Mouse (Mus musculus): ENCODE measurements at regions not wholly inside any gene's neighbourhood (a gene's known extent, or its start where the extent isn't known, plus 50 kb on each side); places are given as distances from the start of the nearest gene placed in this dataset.

DNA sequence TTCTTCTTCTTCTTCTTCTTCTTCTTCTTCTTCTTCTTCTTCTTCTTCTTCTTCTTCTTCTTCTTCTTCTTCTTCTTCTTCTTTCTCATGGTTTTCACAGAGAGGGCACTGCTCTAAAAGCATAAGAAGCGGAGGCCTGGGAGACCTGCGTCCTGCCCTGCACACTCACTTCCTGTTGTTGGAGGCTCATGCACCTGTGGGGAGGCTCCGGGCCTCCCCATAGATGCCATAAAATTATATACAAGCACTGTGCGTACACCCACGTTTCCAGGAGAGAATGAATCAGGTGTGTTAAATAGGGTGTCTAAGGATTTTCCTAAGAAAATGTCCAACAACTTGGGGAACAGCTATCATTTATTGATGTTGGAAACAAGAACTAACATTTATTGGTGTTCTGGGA, 148.9 kb upstream of the Pik3r1 start:
- Histone ChIP-seq H3K27ac (replicated peaks) (no peak overlapping the region), H3K4me1 (no peaks in the 10 kb centered on the region), H3K9me3 (no peaks in the 10 kb centered on the region), H3K27me3 (0 out of 2 replicates have a peak, but pooled peaks cover 2% of the 10 kb centered on the region), H3K4me2 (replicated peaks) (no peak overlapping the region), H3K36me3 (no peaks in the 10 kb centered on the region), H3K9ac (replicated peaks) (no peak overlapping the region), H3K4me3 (no peak overlapping the region)
- WGBS: 91% methylated on average over 5 of the region's 5 CpGs
- ATAC-seq (ENCODE audit: low FRiP score, low read depth): no peak

- 83% methylated on average over 3 of the region's 3 CpGs for WGBS
- Histone ChIP-seq H3K36me3 (no peaks in the 10 kb centered on the region), H3K4me1 (no peaks in the 10 kb centered on the region), H3K27me3 (0 out of 2 replicates have a peak, but pooled peaks cover 6% of the 10 kb centered on the region), H3K4me3 (no peak overlapping the region), H3K4me2 (replicated peaks) (no peak overlapping the region), H3K9ac (replicated peaks) (no peak overlapping the region), H3K9me3 (no peaks in the 10 kb centered on the region), H3K27ac (replicated peaks) (no peak overlapping the region)
- no peak for ATAC-seq (ENCODE audit: low FRiP score, low read depth)
These were observed 150.2 kb upstream of the Pik3r1 start for GRCm38 (mm10) chr13:101918185-101918584.

GRCm38 (mm10) chr13:101919266-101919665, 151.2 kb upstream of the Pik3r1 start:
- H3K4me3 ChIP-seq: no peak overlapping the region
- no peak overlapping the region for H3K9ac ChIP-seq (replicated peaks)
- H3K4me2 ChIP-seq (replicated peaks): no peak overlapping the region
- H3K27me3 ChIP-seq: 0 out of 2 replicates have a peak, but pooled peaks cover 6% of the 10 kb centered on the region
- H3K27ac ChIP-seq (replicated peaks): no peak overlapping the region
- 90% methylated on average over 5 of the region's 5 CpGs for WGBS
- no peak for ATAC-seq (ENCODE audit: low FRiP score, low read depth)
- H3K4me1 ChIP-seq: no peaks in the 10 kb centered on the region
- no peaks in the 10 kb centered on the region for H3K9me3 ChIP-seq
- no peaks in the 10 kb centered on the region for H3K36me3 ChIP-seq

DNA sequence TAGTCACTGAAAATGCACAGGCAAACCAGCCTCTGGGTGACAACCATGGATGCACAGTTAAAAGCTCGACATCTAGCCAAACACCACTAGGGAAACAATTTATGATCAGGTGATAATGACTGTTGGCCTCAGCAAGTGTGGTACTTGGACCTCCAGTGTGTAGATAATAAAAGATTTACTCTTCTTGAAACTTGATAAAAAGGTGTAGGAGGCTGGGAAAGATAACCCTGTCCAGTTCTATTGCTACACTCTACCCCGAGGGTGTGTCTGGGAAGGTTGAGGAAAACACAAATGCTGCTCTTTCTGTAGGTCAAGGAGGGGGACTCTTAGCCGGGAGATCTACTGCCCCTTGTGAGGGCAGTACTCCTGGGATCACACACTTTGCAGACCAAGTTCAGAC, 152.4 kb upstream of the Pik3r1 start:
- Histone ChIP-seq H3K4me2 (replicated peaks) (no peak overlapping the region), H3K4me3 (no peak overlapping the region), H3K27ac (replicated peaks) (no peak overlapping the region), H3K4me1 (no peaks in the 10 kb centered on the region), H3K9me3 (no peaks in the 10 kb centered on the region), H3K9ac (replicated peaks) (no peak overlapping the region), H3K36me3 (no peaks in the 10 kb centered on the region), H3K27me3 (0 out of 2 replicates have a peak, but pooled peaks cover 6% of the 10 kb centered on the region)
- WGBS: 82% methylated on average over 3 of the region's 3 CpGs
- ATAC-seq (ENCODE audit: low FRiP score, low read depth): no peak

- no peak overlapping the region for H3K9ac ChIP-seq (replicated peaks)
- no peak overlapping the region for H3K27ac ChIP-seq (replicated peaks)
- H3K4me2 ChIP-seq (replicated peaks): no peak overlapping the region
- no peaks in the 10 kb centered on the region for H3K9me3 ChIP-seq
- H3K36me3 ChIP-seq: no peaks in the 10 kb centered on the region
- whole genome bisulfite sequencing: 86% methylated on average over 2 of the region's 2 CpGs
- no peaks in the 10 kb centered on the region for H3K4me1 ChIP-seq
- 0 out of 2 replicates have a peak, but pooled peaks cover 6% of the 10 kb centered on the region for H3K27me3 ChIP-seq
- H3K4me3 ChIP-seq: no peak overlapping the region
- no peak for ATAC-seq (ENCODE audit: low FRiP score, low read depth)
These were observed 156.6 kb upstream of the Pik3r1 start for GRCm38 (mm10) chr13:101924637-101925036.

GRCm38 (mm10) chr13:101931264-101931663, 163.2 kb upstream of the Pik3r1 start:
- no peaks in the 10 kb centered on the region for H3K27me3 ChIP-seq
- H3K9me3 ChIP-seq: no peaks in the 10 kb centered on the region
- H3K4me3 ChIP-seq: no peak overlapping the region
- H3K4me1 ChIP-seq: no peaks in the 10 kb centered on the region
- ATAC-seq (ENCODE audit: low FRiP score, low read depth): no peak
- H3K4me2 ChIP-seq (replicated peaks): no peak overlapping the region
- H3K9ac ChIP-seq (replicated peaks): no peak overlapping the region
- H3K27ac ChIP-seq (replicated peaks): no peak overlapping the region
- no peaks in the 10 kb centered on the region for H3K36me3 ChIP-seq
- WGBS: 93% methylated on average over 4 of the region's 4 CpGs

- Histone ChIP-seq H3K4me2 (replicated peaks) (no peak overlapping the region), H3K4me1 (no peaks in the 10 kb centered on the region), H3K36me3 (no peaks in the 10 kb centered on the region), H3K27me3 (no peaks in the 10 kb centered on the region), H3K27ac (replicated peaks) (no peak overlapping the region), H3K9me3 (no peaks in the 10 kb centered on the region), H3K9ac (replicated peaks) (no peak overlapping the region), H3K4me3 (no peak overlapping the region)
- WGBS: 69% methylated on average over 1 of the region's 1 CpGs
- ATAC-seq (ENCODE audit: low FRiP score, low read depth): no peak
These were observed 163.9 kb upstream of the Pik3r1 start for GRCm38 (mm10) chr13:101931882-101932281.

DNA sequence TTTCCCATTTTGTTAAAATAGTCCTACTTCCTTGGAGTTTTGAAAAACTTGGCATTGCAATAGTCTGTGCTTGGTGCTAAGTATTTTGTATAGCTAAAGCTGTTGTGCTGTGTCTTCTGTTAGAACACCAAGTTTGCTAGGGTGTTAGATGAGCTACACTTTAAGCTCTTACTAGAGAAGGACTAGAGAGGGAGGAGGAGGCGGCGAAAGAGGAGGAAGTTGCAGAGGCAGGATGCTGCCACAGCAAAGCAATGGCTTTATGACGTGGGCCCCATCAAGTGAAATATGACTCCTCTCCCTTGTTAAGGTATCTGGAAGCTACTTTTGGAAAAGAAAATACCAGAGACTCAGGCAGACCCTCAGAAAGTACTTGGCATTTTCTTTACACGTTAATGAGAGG, 167.8 kb upstream of the Pik3r1 start:
- WGBS: 57% methylated on average over 4 of the region's 4 CpGs
- no peak for ATAC-seq (ENCODE audit: low FRiP score, low read depth)

GRCm38 (mm10) chr13:101954521-101954920, 186.5 kb upstream of the Pik3r1 start:
- H3K27me3 ChIP-seq: no peaks in the 10 kb centered on the region
- H3K4me2 ChIP-seq (replicated peaks): no peak overlapping the region
- ATAC-seq (ENCODE audit: low FRiP score, low read depth): no peak
- no peak overlapping the region for H3K4me3 ChIP-seq
- H3K27ac ChIP-seq (replicated peaks): no peak overlapping the region
- H3K9ac ChIP-seq (replicated peaks): no peak overlapping the region
- WGBS: 67% methylated on average over 3 of the region's 3 CpGs
- H3K9me3 ChIP-seq: no peaks in the 10 kb centered on the region
- H3K36me3 ChIP-seq: no peaks in the 10 kb centered on the region
- 0 out of 2 replicates have a peak, but pooled peaks cover 5% of the 10 kb centered on the region for H3K4me1 ChIP-seq

More for the DNA sequence above, 167.8 kb upstream of the Pik3r1 start:
- Histone ChIP-seq H3K4me3 (no peak overlapping the region), H3K4me2 (replicated peaks) (no peak overlapping the region), H3K9ac (replicated peaks) (no peak overlapping the region), H3K27ac (replicated peaks) (no peak overlapping the region), H3K4me1 (no peaks in the 10 kb centered on the region), H3K9me3 (peaks cover 4% of the 10 kb centered on the region; the same call in 1 of the 2 replicates), H3K36me3 (no peaks in the 10 kb centered on the region), H3K27me3 (no peaks in the 10 kb centered on the region)

- WGBS: 75% methylated on average over 7 of the region's 7 CpGs
- H3K4me3 ChIP-seq: no peak overlapping the region
- peak; percentile 47; the same call in 1 of the 2 replicates for ATAC-seq (ENCODE audit: low FRiP score, low read depth)
These were observed 187.9 kb upstream of the Pik3r1 start for GRCm38 (mm10) chr13:101955806-101956418.

DNA sequence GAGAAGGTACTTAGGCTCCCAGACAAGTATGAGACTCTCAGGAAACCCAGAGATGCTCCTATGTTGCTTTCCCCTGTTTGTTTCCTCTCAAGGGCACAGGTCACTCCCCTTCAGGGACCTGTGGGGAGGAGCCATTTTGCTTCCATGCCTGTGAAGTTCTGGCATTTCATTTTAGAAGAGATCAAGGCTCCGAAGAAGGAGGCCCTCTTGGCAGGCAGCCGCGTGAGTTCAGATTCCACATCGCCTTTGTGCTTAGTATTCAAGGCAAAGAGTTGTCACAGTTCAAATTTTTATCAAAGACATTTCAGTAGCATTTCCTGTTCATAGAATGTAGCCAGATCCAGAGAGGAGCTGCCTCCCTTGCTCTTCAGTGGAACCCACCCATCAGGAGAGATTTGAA, 189.8 kb upstream of the Pik3r1 start:
- no peak overlapping the region for H3K9ac ChIP-seq (replicated peaks)
- H3K36me3 ChIP-seq: no peaks in the 10 kb centered on the region
- no peaks in the 10 kb centered on the region for H3K9me3 ChIP-seq
- no peak overlapping the region for H3K27ac ChIP-seq (replicated peaks)
- no peak overlapping the region for H3K4me2 ChIP-seq (replicated peaks)
- WGBS: 85% methylated on average over 4 of the region's 4 CpGs
- 0 out of 2 replicates have a peak, but pooled peaks cover 5% of the 10 kb centered on the region for H3K4me1 ChIP-seq
- ATAC-seq (ENCODE audit: low FRiP score, low read depth): no peak
- no peak overlapping the region for H3K4me3 ChIP-seq
- H3K27me3 ChIP-seq: no peaks in the 10 kb centered on the region

More at GRCm38 (mm10) chr13:101955806-101956418, 187.9 kb upstream of the Pik3r1 start:
- no peak overlapping the region for H3K9ac ChIP-seq (replicated peaks)
- H3K27me3 ChIP-seq: no peaks in the 10 kb centered on the region
- H3K4me2 ChIP-seq (replicated peaks): no peak overlapping the region
- H3K9me3 ChIP-seq: no peaks in the 10 kb centered on the region
- H3K4me1 ChIP-seq: 0 out of 2 replicates have a peak, but pooled peaks cover 5% of the 10 kb centered on the region
- H3K27ac ChIP-seq (replicated peaks): no peak overlapping the region; the same call in 1 of the 2 replicates
- no peaks in the 10 kb centered on the region for H3K36me3 ChIP-seq

DNA sequence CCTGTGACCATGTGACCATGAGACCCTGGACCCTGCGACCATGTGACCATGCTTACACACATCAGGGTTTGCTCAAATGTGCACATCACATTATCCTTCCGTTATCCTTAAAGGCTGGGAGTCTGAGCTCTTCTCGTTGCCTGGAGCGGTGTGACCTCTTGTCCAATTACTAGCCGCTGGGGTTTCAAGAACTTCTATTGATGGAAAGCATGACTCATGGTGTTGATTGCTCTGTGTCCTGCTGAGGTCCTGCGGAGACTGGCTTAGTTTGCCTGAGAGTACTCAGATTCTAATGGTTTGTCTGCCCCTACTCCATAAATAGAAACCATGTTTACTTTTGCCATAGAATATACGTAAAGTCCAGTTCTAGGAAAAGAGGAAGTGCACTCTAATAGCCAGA, 197.5 kb upstream of the Pik3r1 start:
- no peak for ATAC-seq (ENCODE audit: low FRiP score, low read depth)
- H3K4me2 ChIP-seq (replicated peaks): no peak overlapping the region
- no peak overlapping the region for H3K27ac ChIP-seq (replicated peaks)
- no peak overlapping the region for H3K9ac ChIP-seq (replicated peaks)
- H3K4me3 ChIP-seq: no peak overlapping the region
- no peaks in the 10 kb centered on the region for H3K27me3 ChIP-seq
- H3K9me3 ChIP-seq: no peaks in the 10 kb centered on the region
- 76% methylated on average over 7 of the region's 7 CpGs for WGBS
- H3K36me3 ChIP-seq: no peaks in the 10 kb centered on the region
- H3K4me1 ChIP-seq: no peaks in the 10 kb centered on the region

Data from midbrain, embryonic 12.5 days (tissue).